Mouse (Mus musculus) cerebellum, postnatal 25 days (tissue): Measurements from ENCODE around the gene Hist1h1d.
"Not testable (repeated sequence)": the region's sequence is repeated elsewhere in the genome, so short reads cannot be mapped to it uniquely, and the experiment has no call there.

ENCODE experiments used
- DNase-seq, 2 experiments: peaks; one replicate each; pipeline ENCODE4 v3.0.0; 2021; ENCODE audit warnings: mixed read lengths in 2 of 2

Gene Hist1h1d

DNA sequence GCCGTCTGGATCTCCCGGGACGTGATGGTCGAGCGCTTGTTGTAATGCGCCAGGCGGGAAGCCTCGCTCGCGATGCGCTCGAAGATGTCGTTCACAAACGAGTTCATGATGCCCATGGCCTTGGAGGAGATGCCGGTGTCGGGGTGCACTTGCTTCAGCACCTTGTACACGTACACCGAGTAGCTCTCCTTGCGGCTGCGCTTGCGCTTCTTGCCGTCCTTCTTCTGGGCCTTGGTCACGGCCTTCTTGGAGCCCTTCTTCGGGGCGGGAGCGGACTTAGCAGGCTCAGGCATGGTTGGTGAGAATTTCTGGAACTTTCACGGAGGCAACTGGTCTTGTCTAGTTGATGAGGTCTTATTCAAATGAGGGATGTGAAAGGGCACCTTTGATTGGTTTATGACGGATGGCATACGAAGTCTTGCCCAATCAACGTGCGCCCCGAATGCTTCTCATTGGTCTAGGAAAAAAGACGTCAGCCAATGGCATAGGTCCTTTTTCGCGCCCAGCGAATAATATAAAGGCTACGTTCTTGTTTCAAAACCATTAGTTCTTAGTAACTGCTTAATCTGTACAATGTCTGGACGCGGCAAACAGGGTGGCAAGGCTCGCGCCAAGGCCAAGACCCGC is 20.9 kb downstream of the Hist1h1d start, which contains the start of the genes Hist1h2bf and Hist1h2ad:
Gene Hist1h2bf, minus strand, starts transcription at position 299 of the 627 bp plus-strand sequence.
Gene Hist1h2ad, plus strand, starts transcription at position 484 of the 627 bp plus-strand sequence.
- DNase-seq, result peak; percentile 72 to 82

DNA sequence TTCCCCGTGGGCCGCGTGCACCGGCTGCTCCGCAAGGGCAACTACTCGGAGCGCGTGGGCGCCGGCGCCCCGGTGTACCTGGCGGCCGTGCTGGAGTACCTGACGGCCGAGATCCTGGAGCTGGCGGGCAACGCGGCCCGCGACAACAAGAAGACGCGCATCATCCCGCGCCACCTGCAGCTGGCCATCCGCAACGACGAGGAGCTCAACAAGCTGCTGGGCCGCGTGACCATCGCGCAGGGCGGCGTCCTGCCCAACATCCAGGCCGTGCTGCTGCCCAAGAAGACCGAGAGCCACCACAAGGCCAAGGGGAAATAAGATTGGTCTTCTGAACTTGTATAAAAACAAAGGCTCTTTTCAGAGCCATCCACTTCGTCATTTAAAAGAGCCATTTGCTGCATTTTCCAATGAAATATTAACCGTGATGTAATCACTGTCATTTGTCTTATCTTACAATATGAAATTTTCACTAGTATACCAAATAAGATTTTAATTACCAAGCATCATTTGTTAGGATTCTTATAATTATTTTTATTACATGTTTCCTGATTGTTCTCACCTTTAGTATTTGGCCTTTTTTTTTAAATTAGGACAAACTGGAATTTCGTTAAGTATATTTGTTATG is 21.6 kb downstream of the Hist1h1d start:
- DNase-seq, result not testable (repeated sequence)

DNA sequence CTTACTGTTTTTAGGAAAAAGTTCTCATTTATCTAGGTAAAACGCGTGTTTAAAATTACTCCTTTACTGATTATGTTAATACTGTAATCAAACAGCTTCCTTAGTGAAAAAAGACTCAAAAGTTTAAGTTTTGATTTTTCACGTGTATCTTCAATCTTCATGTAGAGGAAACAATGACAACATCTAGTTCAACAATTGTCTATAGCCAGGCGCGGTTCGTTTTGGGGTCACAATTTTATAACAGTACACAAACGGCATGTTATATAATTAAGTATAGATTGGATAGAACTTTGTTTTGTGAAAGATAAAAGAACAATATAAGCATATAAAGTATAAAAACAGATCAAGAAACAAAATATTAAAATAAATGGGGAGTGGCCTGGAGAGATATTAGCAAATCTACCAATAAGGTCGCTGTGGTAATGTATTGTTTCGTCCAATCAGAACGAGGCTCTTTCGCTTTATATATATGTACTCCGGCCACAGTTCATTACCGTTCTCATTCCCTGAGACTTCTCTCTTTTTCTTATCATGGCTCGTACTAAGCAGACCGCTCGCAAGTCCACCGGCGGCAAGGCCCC is 22.3 kb downstream of the Hist1h1d start, which contains the start of gene Hist1h3d:
Gene Hist1h3d, plus strand, starts transcription at position 493 of the 581 bp plus-strand sequence.
- DNase-seq, result peak; percentile 28 to 44

DNA sequence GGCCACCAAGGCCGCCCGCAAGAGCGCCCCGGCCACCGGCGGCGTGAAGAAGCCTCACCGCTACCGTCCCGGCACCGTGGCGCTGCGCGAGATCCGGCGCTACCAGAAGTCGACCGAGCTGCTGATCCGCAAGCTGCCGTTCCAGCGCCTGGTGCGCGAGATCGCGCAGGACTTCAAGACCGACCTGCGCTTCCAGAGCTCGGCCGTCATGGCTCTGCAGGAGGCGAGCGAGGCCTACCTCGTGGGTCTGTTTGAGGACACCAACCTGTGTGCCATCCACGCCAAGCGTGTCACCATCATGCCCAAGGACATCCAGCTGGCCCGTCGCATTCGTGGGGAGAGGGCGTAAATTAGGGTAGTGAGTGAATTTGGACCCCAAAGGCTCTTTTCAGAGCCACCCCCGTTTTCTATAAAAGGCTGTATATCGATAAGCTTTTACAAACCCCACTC is 22.8 kb downstream of the Hist1h1d start:
- DNase-seq, result not testable (repeated sequence)

DNA sequence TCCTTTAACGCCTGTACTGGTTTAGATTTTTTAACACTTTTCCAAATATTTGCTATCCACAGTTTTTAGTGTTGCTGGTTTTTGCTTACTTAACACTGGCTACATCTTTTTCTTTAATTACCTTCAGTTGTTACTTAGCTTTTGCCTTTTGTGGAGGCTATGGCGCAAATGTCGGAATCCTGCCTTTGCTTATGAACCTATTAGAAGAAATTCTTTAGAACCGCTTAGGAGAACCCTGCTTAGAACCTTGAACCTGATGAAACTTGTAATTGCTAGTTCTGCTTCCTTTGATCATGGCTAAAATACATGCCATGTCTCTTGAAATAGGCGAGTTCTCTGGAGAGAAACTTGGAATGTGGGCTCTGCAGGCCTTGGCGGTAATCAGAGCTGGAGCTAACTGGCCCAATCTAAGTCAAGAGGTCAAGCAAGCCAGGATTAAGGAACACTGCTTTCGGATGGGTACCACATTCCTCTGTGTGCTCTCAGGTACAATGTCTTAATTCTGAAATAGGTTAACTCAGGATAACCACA is 23.4 kb downstream of the Hist1h1d start:
- no peak for DNase-seq

DNA sequence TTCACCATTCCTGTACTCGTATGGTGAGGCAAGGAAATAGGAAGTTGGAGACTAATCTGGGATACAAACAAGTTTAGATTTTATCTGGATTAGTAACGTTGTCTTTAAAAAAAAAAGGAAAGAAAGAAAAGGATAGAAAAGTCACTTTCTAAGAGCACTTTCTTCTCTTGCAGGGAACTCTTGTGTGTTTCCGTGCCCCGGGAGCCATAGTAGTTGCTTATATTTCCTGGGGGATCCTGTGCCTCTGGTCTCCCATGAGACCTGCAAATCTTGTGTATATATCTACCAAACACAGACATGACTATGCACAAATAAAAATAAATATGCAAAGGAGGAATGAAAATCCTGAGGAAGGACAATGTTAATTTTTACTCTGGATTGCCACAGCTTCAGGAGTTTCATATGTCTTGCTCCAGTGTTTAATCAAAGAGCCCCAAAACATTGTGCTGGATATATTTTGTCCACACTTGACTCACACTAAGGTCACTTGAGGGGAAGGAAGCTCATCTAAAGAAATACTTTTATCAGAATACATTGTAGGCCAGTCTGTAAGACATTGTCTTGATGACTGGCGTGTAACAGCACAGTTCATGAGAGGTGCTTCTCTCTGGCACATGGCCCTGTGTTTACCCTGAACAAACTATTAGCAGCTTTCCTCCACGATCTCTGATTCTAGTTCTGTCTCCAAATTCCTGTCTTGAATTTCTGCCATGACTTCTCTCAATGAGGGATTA is 24.0 kb downstream of the Hist1h1d start:
- DNase-seq, result no peak

DNA sequence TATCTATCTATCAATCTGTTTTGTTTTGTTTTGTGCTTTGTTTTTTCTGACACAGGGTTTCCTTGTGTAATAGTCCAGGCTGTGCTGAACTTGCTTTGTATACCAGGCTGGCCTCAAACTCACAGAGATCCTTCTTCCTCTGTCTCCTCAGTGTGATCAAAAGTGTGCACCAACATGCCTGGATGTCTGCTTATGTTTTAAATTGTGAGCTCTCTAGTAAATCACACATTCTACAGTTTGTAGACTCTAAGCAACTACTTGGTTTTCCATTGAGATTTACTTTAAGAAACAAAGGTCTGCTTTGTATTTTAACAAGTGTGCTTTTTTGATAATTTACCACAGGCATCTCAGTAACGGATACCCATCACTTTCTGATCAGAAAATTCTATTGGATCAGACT is 24.8 kb downstream of the Hist1h1d start:
- DNase-seq, result no peak

DNA sequence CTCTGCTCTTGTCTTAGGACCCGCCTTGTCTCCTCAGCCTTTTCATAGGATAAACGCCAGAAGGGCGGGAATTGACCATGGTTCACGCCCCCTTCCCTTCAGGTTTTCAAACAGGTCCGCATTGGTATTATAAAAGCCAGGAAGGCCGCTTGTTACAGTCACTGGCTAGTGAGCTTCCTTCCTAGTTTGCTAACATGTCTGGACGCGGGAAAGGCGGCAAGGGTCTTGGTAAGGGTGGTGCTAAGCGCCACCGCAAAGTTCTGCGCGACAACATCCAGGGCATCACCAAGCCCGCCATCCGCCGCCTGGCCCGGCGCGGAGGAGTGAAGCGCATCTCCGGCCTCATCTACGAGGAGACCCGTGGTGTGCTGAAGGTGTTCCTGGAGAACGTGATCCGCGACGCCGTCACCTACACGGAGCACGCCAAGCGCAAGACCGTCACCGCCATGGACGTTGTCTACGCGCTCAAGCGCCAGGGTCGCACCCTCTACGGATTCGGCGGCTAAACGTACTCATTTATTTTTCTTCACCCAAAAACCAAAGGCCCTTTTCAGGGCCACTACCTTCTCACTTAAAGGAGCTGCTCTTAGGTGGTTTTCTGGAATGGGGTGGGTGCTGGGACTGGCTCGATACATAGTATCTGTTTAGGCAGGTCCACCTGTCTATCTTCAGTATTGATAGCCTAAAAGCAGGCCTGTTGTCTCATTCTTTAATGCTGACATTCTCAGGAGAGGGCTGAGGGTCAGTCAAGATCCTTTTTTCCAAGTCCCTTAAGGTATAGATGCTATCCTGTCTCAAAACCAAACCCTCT is 28.6 kb downstream of the Hist1h1d start, which contains the start of gene Hist1h4d:
Gene Hist1h4d, plus strand, starts transcription at position 191 of the 811 bp plus-strand sequence.
- DNase-seq, result peak; percentile 93

DNA sequence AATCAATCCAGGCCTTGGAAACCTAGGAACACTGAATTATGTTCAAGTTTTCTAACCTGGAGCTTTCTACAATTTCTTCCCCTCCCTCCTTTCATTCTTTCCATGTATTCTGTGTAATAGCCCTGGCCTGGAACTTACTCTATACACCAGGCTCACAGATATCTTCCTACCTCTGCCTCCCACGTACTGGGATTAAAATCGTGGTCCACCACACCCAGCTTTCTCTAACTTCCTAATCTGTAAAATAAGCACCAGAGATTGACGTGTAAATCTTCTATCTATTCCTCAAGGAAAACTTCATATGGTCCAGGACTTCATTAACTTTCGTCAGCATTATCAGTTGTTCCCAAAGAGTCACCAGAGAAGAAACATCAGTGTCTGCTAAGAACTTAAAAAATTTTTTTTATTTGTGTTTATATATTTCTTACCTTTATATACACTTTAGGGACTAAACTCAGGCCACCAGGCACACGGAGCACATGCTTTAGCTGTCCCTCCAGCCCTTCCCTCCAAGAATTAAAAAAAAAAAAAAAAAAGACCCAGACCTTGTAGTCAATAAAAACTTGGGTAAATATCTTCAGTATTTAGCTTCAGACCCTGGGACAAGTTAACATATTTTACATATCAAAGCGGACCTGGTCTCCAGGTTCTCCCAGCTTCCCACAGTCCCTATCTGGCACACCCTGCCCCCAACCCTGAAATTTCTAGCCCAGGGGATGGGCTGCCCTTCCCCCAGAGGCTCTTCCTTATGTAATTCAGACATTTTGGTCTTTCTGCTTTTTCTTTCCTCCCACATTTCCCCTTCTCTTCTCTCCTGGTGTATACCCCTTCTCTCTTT is 29.4 kb downstream of the Hist1h1d start:
- no peak for DNase-seq

DNA sequence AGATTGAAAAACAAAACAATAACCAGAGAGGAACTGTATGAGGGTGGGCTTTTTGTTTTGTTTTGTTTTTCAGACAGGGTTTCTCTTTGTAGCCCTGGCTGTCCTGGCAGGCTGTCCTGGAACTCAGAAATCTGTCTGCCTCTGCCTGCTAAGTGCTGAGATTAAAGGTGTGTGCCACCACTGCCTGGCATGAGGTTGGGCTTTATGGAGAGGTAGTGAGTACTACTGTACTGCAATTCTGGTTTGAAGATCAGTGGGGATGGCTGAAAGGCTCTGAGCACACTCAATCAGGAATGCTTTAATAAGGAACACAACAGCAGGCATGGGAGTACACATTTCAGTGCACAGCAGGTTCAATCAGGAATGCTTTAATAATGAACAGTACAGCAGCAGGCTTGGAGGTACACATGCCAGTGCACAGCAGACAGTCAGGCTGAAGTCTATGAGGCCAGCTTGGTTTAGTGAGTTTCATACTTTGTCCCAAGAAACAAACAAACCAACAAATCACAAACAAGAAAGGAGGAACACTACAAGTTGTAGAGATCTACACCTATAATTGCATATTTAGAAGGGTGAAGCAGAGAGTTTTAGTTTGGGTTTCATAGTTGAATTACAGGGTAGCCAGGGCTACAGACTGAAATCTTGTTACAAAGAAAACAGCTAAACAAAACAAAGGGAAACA is 30.5 kb downstream of the Hist1h1d start:
- no peak for DNase-seq

DNA sequence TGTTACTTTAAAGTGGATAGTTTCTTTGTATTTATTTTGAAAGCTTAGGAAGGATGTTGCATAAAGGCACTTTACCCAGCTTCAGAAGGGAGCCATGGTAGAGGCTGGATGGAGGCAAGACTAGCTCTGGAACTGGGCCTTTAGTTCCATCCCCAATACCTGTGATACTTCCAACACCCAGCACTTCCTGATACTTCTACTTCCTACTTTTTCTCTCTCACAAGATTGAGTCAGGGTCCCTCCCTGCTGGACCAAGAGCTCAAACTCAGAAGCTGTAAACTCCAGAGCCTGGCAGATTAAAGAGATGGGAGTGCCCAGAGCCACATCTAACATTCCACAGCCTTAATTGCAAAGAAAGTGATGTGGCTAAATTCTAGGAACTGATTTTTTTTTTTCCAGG is 31.3 kb downstream of the Hist1h1d start:
- no peak for DNase-seq

DNA sequence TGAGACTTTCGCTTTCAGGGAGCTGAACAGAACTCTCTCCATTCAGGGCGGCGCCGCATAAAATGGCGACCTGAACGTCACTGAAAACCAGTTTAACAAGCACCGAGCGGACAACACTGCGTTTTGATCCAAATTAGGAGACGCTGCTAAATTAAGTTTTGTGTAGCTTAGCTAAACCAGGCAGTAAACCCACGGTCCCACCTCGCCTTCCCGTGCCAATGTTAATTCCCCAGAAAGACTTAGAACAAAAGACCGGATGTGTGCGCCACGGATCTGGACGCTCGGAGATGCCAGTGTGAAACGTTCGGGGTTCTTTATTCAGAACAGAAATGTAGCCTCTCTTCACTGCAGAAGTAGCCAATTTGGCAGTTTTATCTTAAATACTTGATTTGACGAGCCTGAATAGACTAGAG is 32.0 kb downstream of the Hist1h1d start:
- peak; percentile 58 to 67 for DNase-seq

DNA sequence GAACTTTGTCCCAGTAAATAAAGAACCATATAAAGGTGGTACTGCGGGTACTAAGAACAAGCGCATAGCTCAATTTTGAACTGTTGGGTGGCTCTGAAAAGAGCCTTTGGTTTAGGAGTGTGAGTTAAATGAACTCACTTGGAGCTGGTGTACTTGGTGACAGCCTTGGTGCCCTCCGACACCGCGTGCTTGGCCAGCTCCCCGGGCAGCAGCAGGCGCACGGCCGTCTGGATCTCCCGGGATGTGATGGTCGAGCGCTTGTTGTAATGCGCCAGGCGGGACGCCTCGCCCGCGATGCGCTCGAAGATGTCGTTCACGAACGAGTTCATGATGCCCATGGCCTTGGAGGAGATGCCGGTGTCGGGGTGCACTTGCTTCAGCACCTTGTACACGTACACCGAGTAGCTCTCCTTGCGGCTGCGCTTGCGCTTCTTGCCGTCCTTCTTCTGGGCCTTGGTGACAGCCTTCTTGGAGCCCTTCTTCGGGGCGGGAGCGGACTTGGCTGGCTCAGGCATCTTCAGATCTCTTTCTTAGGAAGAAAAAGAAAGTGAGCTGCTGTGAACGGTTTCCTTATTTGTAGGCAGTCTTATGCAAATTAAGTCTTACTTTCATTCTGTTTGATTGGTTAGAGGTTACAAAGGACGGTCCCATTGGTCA is 32.5 kb downstream of the Hist1h1d start:
- peak; percentile 53 to 71 for DNase-seq

DNA sequence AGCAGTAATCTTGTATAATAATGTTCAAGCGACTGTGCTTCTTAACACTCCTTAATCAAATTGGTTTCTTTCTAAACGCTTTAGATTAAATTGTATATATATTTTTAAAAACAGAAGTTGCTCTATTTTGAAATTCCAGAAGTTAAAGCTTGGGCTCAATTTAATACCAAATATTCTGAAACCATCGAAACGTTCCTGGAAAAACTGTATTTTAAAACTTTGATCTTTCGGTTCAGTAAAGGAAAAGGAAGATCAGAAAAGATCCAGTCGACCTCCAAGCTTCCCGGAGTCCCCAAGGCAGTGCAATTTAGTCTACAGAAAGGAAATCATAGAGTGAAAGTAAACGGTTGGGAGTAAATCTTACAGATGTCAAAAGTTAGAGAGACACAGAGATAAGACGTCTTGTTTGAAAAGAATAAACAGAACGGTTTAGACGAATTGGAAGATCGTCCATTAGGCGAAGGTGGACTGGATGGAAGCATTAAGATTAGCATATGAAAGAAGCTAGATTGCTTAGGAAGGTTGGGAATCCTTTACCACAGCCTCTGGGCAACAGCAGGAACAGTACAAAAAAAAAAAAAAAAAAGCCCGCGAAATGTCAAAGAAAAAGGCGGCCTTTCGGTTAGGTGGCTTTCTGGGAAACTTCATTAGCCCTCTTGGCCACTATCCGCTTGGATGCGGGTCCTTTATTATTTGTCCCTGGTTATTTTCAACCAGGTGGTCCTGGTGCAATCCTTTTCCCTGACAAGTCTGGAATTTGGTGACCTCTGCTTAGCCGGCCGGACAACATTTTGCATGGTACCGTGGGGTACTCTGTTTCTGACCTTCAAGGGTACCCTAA is 33.3 kb downstream of the Hist1h1d start:
- no peak for DNase-seq

DNA sequence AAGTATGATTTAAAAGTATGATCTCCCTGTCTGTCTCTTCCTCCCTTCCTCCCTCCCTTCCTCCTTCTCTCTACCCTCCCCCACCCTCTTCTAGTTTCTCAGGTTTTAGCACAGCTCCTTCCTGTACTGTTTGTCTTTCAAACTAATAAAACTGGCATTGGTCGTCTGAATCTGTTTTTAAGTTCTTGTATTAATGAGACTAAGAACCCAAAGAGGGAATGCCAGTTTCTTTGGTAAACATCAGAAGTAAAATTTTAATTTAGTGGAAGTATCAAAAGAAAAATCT is 33.8 kb downstream of the Hist1h1d start:
- no peak for DNase-seq

DNA sequence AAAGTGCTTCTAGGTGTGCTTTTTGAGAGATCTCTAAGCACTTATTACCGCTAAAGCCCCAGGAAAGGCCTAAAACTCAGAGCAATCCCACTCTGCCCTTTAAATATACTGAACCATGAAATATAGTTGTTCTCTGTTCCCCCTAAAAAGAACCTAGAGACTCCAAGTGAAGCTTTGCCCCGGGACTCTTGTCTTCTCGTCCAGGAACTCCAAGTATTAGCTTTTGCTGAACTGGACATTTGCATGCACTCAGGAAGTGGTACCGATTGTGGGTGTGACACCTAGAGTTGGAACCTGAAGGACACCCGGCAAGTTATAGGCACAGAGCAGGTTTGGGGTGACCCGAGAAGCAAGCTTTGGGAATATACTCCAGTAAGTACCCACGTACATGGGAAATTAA is 38.1 kb downstream of the Hist1h1d start:
- no peak for DNase-seq

DNA sequence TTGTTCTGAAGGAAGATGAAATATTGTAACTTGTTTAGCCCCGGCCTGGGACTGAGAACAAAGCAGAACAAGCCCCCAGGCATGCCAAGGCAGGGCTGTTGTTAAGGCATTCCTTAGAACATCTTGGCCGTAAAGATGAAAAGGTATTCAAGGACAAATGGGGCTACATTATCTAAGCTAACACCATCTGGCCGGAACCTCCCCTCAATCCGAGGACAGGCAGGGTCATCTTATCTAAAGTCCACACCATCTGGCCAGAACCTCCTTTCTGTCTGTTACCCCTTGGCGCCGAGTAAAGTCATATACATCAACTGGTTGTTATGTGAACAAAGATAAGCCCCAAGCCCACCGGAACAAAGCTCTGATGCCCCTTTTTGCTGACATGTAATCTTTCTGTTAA is 38.8 kb downstream of the Hist1h1d start:
- DNase-seq, result not testable (repeated sequence)

DNA sequence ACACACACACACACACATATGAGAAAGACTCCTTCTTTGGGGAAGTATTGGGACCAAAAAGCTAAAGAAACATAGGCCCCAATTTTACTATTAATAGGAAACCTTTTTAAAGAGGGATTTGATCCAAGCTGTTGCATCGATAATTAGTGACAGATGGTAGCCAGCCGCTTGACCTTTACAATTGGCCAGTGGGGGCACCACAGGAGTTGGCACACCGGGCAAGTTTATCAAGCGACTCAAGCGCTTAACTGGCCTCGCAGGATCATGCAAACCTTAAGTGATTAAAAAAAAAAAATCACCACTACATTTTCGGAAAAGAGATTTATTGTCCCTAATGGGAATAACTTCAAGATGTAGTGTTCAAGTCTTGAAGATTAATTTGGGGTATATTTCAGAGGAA is 39.6 kb downstream of the Hist1h1d start:
- peak; percentile 61 to 80 for DNase-seq
